Mouse (Mus musculus): Measurements from ENCODE around the gene Siglece.
A peak's percentile ranks its signal among the peaks of the same experiment; 100 is the strongest.
"Not testable (repeated sequence)": the region's sequence is repeated elsewhere in the genome, so short reads cannot be mapped to it uniquely, and the experiment has no call there.

Gene Siglece

DNA sequence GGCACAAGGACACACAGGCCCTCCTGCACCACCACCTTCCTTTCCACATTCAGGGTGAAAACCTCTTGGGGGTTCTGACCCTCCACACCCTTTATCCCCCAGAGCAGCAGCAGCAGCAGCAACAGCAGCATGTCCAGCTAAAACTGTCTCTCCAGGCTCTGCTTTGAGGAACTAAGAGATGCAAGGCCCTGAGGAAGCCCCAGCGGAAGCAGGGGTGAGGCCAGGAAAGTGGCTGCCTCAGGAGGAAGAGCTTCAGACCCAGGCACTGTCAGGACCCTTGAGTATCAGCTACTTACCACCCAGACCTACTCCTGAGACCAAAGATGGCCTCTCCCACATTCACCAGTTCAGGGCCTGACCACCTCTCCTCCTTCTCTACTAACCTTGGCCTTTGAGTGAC lies at the start of gene Siglece:
TSS of gene Siglece (minus strand) at position 160 of the 400 bp plus-strand sequence.
- no peak for DNase-seq (ENCODE audit: low spot score)

DNA sequence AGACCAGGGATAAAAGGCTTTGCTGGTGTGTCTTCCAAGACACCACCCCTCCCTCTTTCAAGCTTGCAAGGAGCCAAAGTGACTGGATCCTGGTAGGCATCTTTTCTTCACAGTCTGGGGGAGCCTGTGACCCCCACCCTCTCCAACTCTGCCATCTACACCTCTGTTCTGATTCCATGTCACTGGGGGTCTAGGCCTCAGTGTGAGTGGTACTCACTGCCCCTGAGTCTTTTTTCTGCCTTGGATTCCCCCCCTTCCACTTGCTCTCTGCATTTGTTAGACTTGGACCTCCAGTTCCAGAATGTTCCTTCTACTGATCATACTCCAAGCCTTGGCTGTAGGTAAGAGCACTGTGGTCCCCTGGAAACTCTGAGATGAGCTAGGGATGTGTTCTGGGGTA lies 30.2 kb upstream of the Siglece start, which contains the start of gene Klk14:
TSS of gene Klk14 (plus strand) at position 301 of the 400 bp plus-strand sequence.
- DNase-seq (ENCODE audit: low spot score) = no peak

DNA sequence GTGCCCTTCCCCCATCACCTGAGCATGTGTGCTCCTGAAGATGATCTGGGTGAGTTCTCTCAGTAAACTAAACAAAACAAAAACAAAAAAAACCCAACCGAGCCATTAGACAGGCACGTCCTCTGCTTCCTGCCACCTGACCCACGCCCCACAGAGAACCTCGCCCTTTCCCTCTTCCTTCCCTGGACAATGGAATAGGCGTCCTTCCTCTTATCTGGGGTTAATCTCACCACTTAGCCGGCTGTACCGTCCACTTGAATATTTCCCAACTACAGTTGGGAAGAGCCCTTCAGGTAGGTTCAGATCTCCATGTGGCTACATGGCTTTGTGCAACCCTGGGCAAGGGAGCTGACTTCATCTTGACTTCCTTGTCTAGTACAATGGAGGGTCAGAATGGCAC lies 25.1 kb upstream of the Siglece start:
- no peak for DNase-seq (ENCODE audit: low spot score)

DNA sequence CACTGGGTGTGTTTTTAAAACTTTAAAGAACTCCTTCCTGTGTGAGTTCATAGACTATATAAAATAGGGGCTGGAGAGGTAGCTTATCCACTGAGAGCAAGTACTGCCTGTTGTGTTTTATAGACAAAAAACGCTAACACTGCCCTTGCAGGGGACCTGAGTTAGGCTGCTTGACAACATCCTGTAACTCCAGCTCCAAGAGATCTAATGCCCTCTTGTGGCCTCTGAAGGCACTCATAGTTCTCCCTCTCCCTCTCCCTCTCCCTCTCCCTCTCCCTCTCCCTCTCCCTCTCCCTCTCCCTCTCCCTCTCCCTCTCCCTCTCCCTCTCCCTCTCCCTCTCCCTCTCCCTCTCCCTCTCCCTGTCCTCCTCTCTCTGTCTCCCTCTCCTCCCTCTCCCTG lies 22.6 kb upstream of the Siglece start:
- DNase-seq (ENCODE audit: low spot score) = not testable (repeated sequence)

DNA sequence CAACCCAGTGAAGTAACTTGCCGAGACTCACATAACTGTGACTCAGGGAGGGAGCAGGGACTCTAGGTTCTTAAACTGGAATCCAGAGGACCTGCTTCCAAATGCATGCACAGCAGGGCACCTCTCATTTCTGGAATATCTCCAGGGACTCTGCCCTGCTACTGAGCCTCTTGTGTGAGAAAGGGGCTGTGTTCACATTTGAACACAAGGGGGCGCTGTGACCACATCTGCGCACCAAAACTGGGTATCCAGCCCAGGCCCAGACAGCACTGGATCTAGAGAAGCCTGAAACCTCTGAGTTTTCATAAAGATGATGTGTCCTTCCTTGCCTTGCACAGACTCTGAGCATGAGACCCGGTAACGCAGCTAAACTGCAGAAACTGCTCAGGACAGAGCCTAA lies 21.0 kb upstream of the Siglece start:
- DNase-seq (ENCODE audit: low spot score) = no peak

- no peak for DNase-seq (ENCODE audit: low spot score)
Measured at GRCm38 (mm10) chr7:43678517-43678916, 18.6 kb upstream of the Siglece start.

GRCm38 (mm10) chr7:43675091-43675490 lies 15.1 kb upstream of the Siglece start:
- no peak for DNase-seq (ENCODE audit: low spot score)

- DNase-seq (ENCODE audit: low spot score) = no peak
Measured at GRCm38 (mm10) chr7:43672581-43673260, 12.8 kb upstream of the Siglece start.

DNA sequence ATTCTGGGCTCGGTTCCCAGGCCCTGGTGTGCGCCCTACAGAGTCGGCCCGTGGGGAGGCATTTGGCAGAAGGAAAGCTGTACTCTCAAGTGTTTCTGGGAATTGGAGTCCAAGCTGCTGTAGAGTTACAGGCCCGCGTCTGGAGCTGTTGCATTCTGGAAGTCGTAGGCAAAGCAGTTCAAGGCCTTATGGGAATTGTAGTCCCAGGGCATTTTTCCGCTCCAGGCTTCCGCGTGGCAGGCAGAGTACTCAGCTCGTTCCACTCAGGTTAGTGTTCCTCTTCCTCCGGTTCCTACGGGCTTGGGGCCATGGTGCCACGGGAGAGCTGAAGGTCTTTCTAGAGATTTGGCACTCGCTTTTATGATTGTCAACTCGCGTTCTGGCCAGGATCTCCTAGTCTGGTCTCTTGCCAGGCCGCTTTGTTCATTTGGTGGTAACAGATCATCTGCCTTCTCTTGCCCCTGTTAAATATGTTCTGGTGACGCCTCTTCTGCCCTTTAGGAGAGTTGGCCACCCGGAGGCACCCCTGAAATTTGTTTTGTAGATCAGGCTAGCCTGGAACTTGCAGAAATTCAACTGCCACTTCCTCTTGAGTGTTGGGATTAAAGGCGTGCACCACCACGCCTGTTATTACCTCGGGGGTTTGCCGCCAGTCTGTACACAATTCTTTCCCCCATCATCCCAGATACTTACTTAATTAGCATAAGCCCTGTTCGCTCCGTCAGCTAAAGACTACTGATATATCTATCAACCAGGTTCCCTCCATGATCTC lies 12.0 kb upstream of the Siglece start, which contains the start of gene Ctu1:
TSS of gene Ctu1 (plus strand) at position 208 of the 772 bp plus-strand sequence.
- peak; percentile 48 for DNase-seq (ENCODE audit: low spot score)

DNA sequence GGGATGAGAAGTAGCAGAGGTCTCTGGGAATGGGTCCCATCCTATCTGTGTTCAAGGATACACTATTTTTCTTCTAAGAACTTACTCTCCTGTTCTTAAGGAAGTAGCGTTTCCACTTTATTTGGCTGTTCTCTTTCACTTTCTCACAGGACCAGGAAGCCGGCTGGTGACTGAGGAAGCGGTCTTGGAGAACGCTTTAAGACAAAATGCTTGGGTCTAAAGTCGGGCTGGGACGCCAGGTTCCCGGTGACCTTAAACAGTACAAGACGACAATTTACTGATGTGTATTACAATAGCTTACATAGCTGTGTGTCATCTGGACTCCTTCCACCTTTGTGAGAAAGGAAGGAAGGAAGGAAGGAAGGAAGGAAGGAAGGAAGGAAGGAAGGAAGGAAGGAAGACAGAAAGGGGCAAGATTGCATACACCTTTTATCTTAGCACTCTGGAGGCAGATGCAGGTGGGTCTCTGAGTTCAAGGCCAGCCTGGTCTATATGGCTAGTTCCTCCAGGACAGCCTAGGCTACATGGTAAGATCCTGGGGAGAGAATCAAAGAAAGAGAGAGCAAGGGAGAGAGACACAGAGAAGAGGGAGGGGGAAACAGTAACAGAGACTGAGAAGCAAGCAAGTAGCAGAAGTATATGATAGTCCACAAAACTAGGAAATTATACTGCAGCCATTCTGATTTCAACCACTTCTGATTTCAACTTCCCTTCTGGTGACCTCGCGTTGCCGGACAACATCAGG lies 11.3 kb upstream of the Siglece start:
- DNase-seq (ENCODE audit: low spot score) = no peak

DNA sequence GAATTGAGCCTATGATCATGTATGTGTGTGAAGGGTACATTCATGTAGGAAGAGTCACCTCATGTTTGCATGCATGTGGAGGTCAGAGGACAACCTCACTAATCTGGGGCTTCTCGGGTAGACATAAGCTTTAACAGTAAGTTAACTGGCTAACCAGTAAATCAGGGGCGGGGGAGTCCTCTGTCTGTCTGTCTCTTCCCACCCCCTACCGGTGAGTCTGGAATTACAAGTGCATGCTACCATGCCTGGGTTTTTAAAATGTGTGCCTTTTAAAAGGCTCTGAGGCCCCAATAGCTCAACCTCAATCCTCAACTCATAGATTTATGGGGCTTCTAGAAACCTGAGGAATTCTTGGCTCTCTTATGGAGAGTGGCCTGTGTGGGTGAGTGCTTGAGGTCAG lies 8.6 kb upstream of the Siglece start:
- no peak for DNase-seq (ENCODE audit: low spot score)

DNA sequence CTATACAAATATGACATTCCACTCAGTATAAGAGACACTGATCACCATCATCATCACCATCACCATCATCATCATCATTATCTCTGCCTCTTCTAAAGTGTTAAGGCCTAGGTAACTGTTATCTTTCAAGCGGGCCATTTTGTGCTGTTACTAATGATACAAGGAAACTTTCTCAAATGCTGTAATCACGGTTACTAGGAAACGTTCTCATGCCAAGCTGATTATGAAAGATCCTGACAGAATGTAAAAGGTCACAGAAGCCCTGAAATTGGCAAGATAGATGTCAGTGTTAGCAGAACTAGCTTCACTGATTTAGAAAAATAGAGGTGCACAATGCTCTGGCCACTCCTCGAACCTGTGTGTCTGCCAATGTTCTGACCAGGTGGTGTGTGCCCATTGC lies 7.3 kb upstream of the Siglece start:
- DNase-seq (ENCODE audit: low spot score) = not testable (repeated sequence)

GRCm38 (mm10) chr7:43662804-43663203 lies 2.8 kb upstream of the Siglece start:
- no peak for DNase-seq (ENCODE audit: low spot score)

DNA sequence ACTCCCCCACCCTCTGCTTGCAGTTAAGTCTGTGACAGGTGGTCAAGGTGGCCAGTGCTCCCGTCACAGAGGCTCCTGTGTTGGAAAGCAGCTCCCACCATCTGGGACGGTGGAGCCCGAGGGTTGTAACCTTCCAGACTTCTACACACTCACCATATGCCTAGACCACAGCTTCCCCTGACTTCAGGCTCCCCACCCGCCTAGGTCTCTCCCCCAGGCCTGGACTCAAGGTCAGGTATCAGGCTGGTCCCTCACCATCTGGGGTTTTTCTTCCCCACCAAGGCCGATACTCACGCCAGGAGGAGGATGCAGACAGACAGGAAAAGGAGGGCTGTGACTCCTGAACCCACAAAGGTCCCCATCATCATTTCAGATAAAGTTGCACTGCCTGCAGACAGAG lies 3.7 kb downstream of the Siglece start:
- DNase-seq (ENCODE audit: low spot score) = no peak

- DNase-seq (ENCODE audit: low spot score) = no peak
Measured at GRCm38 (mm10) chr7:43654519-43654918, 5.4 kb downstream of the Siglece start.

GRCm38 (mm10) chr7:43652683-43653082 lies 7.3 kb downstream of the Siglece start:
- DNase-seq (ENCODE audit: low spot score) = no peak

DNA sequence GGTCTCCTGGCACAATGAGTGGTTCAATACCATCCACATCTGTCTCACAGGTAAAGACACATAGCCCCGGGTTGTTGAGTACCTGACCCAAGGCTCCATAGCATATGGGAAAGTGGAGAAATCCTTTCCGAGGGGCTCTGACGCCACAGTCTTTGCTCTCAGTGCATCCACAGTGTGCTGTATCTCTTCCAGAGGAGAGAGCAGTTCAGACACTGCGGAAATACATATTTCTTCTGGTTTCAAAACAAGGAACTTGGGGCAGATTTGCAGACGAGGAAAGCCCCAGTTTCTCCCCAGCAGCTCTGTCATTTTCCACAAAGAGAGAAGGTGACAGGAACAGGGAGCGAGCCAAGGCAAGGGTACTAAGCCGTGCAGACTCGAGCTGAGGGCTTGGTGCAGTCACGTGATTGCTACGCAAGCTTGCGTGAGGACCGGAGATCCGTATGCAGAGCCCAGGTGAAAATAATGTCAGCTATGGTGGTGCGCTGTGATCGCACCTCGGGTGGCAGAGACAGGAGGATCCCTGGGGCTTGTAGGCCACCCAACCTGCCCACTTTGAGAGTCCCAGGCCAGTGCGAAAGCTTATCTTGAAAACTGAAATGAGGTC lies 16.8 kb downstream of the Siglece start:
- no peak for DNase-seq (ENCODE audit: low spot score)

GRCm38 (mm10) chr7:43642587-43642986 lies 17.4 kb downstream of the Siglece start:
- no peak for DNase-seq (ENCODE audit: low spot score)

DNA sequence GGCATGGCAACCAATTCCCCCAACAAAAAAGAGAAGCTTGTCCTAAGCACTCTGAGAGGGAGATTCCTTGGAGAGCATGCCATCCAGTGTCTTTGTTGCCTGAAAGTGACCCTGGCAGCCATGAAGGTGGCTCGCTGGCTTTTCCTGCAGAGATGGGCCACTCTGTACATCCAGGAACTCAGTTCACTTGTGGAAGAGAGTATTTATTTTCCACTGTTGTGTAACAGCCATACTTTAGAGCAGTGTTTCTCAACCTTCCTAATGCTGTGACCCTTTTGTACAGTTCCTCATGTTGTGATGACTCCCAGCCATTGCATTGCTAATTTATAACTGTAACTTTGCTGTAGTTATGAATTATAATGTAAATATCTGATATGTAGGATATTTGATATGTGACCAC lies 22.8 kb downstream of the Siglece start:
- no peak for DNase-seq (ENCODE audit: low spot score)

DNA sequence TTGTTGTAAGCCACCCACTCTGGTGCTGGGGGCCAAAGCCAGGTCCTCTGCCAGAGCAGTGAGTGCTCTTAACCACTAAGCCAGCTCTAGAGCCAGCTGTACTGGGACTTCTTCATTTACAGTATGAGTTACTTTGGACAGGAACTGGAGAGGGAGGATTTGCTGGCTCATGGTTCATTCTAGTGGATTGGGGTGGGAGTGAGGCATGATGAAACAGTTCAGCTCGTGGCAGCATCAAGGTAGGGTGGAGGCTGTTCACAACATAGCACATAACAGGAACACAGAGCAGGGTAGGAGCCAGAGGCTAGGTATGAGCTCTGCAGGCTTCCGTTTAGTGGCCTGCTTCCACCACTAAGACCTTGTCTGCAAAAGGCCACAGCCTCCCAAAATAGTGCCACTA lies 23.8 kb downstream of the Siglece start:
- DNase-seq (ENCODE audit: low spot score) = no peak

DNA sequence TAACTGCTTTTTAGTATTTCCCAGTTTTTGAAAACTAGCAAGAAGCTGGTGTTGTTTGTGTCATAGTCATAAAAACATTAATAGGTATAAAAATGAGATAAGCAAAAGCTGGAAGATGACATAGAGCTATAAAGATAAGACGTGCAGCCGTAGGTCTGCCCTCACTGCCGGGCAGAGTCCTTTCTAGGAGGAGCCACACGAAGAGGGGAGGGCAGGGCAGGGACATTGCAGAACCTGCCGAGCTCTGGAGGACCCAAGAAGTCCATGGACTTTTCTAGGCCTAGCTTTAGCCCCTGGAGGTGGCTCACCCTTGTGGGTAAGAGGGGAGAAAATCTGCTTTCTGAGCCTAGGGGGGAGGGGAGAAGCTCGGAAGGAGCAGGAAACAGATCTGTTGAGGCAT lies 25.5 kb downstream of the Siglece start, which contains the start of gene Ceacam18:
TSS of gene Ceacam18 (plus strand) at position 208 of the 400 bp plus-strand sequence.
- DNase-seq (ENCODE audit: low spot score) = no peak

DNA sequence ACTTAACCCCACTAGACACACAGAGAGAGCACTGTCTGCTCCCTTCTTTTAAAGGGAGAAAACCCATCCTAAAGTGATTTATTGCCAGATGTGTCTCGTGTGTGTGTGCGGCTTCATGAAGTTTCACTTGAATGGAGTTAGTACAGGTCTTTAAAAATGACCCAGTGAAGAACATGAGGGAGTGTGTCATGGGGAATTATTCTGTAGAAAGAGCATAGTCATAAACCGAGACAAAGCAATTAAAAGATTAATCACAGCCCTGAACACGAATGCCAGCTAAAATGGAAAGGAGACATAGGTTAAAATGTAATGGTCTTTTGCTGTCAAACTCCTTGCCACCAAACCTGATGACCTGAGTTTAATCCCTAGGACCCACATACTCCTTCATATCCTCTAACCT lies 26.0 kb downstream of the Siglece start:
- DNase-seq (ENCODE audit: low spot score) = no peak
